Mouse (Mus musculus) ES-E14 (cell line): ENCODE measurements at regions not wholly inside any gene's neighbourhood (a gene's known extent, or its start where the extent isn't known, plus 50 kb on each side); places are given as distances from the start of the nearest gene placed in this dataset.
A peak's percentile ranks its signal among the peaks of the same experiment; 100 is the strongest.

Source experiments
- DNase-seq: peaks from one replicate; pipeline ENCODE4 v3.0.0-alpha.2; 2013; ENCODE audit warnings: low read depth, low spot score
- H3K27ac ChIP-seq: 2 replicates; pipeline ENCODE4 v1.5.1; 2012; ENCODE audit warnings: low read depth, mild to moderate bottlenecking, low read length, moderate library complexity, mixed read lengths; ENCODE audit not compliant: poor library complexity, insufficient read depth, severe bottlenecking
- H3K36me3 ChIP-seq: 2 replicates; pipeline ENCODE4 v1.6.1; 2012; ENCODE audit warnings: mild to moderate bottlenecking, low read length, moderate library complexity, mixed read lengths; ENCODE audit not compliant: control insufficient read depth, poor library complexity, insufficient read depth, severe bottlenecking
- H3K4me1 ChIP-seq, 2 experiments: fragments of 150-350 bp in 1 of 2; sonication (generic) in 1 of 2; 2 replicates each; pipeline ENCODE4 v1.6.1; 2012; ENCODE audit warnings: low read length in 2 of 2, mild to moderate bottlenecking in 1 of 2, mixed read lengths in 1 of 2; ENCODE audit not compliant: control insufficient read depth in 2 of 2, insufficient read depth in 2 of 2, poor library complexity in 1 of 2
- H3K4me3 ChIP-seq, 2 experiments: fragments of 150-350 bp in 1 of 2; sonication (generic) in 1 of 2; 2 replicates each; pipeline ENCODE4 v1.5.1; 2012; ENCODE audit warnings: low read length in 2 of 2, low read depth in 1 of 2, mild to moderate bottlenecking in 1 of 2, mixed read lengths in 1 of 2; ENCODE audit not compliant: insufficient read depth in 1 of 2, poor library complexity in 1 of 2, severe bottlenecking in 1 of 2
- H3K9ac ChIP-seq: 2 replicates; pipeline ENCODE4 v1.6.1; 2012; ENCODE audit warnings: low read depth, mild to moderate bottlenecking, low read length, mixed read lengths; ENCODE audit not compliant: poor library complexity, insufficient read depth, severe bottlenecking
- H3K9me3 ChIP-seq: fragments of 150-350 bp; sonication (generic); 2 replicates; pipeline ENCODE4 v1.6.1; 2012; ENCODE audit warnings: low read depth, mild to moderate bottlenecking, low read length; ENCODE audit not compliant: control insufficient read depth, insufficient read depth
- CHD2 ChIP-seq: IDR thresholded peaks from 2 replicates; pipeline ENCODE4 v1.6.1; 2014; ENCODE audit warnings: mild to moderate bottlenecking, low read depth, low read length, inconsistent platforms
- HCFC1 ChIP-seq: IDR thresholded peaks from 2 replicates; pipeline ENCODE4 v1.6.1; 2012; ENCODE audit warnings: low read length, inconsistent platforms, borderline replicate concordance; ENCODE audit not compliant: insufficient read depth
- MAFK ChIP-seq: IDR thresholded peaks from 2 replicates; pipeline ENCODE4 v1.6.1; 2014; ENCODE audit warnings: mild to moderate bottlenecking, low read depth, low read length, inconsistent platforms; ENCODE audit not compliant: insufficient read depth
- ZC3H11A ChIP-seq: IDR thresholded peaks from 2 replicates; pipeline ENCODE4 v1.6.1; 2012; ENCODE audit warnings: low read depth, mild to moderate bottlenecking, inconsistent platforms, low read length, borderline replicate concordance
- ZNF384 ChIP-seq: IDR thresholded peaks from 2 replicates; pipeline ENCODE4 v1.6.1; 2012; ENCODE audit warnings: low read depth, low read length, inconsistent platforms
- in situ Hi-C, 2 experiments: fragments of 600-800 bp; cut with MboI; formaldehyde crosslinking; loops; one replicate each; pipeline ENCODE4 v1.15.1; 2025; ENCODE audit warnings: low sequenced_read_pairs in 2 of 2, inconsistent platforms in 1 of 2; ENCODE audit not compliant: unreplicated experiment in 2 of 2

- DNase-seq: peak; percentile 66
- Histone ChIP-seq H3K36me3 (no peaks in the 10 kb centered on the region), H3K27ac (no peak overlapping the region), H3K4me3 (no peak overlapping the region), H3K4me1 (no peaks in the 10 kb centered on the region), H3K9me3 (no peaks in the 10 kb centered on the region), H3K9ac (no peak overlapping the region)
- no peak for TF ChIP-seq MAFK
- peak; percentile 100 for TF ChIP-seq ZC3H11A
- no peak for TF ChIP-seq HCFC1
- in situ Hi-C loops: loop anchor here (5.0 to 10.0 kb wide), 2 partner anchors 320 to 322 kb away; no protein-coding TSS in a partner anchor
Observed at GRCm38 (mm10) chr3:15194362-15194761, 137.7 kb downstream of the Gm9733 start.

DNA sequence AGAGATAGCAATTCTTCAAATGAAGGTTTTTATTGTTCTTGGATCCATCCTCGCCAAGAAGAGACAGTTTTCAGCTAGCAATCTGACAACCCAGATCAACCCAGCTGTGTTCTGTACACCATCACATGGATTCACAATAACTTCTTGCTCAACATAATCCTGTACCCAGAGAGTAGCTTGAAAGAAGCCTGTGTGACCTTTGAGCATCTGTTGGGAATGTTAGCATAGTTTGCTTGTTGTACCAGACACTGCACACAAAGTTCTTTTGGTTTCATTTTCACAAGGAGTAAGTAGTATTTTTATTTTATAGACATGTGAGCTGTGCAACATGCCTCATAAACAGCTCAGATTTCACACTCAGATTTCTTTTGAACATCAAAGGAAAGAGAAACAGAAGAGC is 136.0 kb downstream of the Gm9733 start:
- TF ChIP-seq CHD2 (no peak), ZC3H11A (no peak), ZNF384 (no peak), HCFC1 (no peak), MAFK (no peak)
- H3K9me3 ChIP-seq: no peaks in the 10 kb centered on the region
- H3K36me3 ChIP-seq: no peaks in the 10 kb centered on the region
- no peaks in the 10 kb centered on the region for H3K4me1 ChIP-seq
- no peak overlapping the region for H3K9ac ChIP-seq
- H3K4me3 ChIP-seq: no peak overlapping the region
- no peak overlapping the region for H3K27ac ChIP-seq
- in situ Hi-C loops: loop anchor here in 1 of 2 experiments (10.0 kb wide), 1 partner anchor 321 kb away; no protein-coding TSS in a partner anchor
- no peak for DNase-seq

DNA sequence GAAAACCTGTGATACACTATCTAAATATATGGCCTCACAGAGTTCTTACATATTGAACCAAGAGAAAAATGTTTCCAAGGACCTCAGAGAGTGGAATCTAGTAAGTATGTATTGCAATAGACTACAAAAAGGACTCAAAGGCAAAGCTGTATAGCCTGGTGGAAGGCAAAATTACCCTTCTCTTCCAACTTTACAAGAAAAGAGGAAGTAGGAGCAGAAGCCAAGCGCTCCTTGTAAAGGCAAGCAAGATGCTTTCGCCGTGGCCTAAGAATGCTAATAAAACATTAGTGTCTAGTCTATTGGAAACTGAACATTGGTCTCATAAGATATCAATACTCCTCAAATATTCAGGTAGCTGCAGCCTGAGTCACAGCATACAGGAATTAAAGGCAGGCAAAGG is 134.0 kb downstream of the Gm9733 start:
- no peaks in the 10 kb centered on the region for H3K9me3 ChIP-seq
- no peak overlapping the region for H3K4me3 ChIP-seq
- no peaks in the 10 kb centered on the region for H3K36me3 ChIP-seq
- no peak overlapping the region for H3K27ac ChIP-seq
- no peak for DNase-seq
- H3K9ac ChIP-seq: no peak overlapping the region
- no peaks in the 10 kb centered on the region for H3K4me1 ChIP-seq
- in situ Hi-C loops: loop anchor here in 1 of 2 experiments (10.0 kb wide), 1 partner anchor 323 kb away; no protein-coding TSS in a partner anchor
- TF ChIP-seq ZC3H11A: no peak
- TF ChIP-seq ZNF384: no peak
- no peak for TF ChIP-seq MAFK
- no peak for TF ChIP-seq CHD2
- TF ChIP-seq HCFC1: no peak

DNA sequence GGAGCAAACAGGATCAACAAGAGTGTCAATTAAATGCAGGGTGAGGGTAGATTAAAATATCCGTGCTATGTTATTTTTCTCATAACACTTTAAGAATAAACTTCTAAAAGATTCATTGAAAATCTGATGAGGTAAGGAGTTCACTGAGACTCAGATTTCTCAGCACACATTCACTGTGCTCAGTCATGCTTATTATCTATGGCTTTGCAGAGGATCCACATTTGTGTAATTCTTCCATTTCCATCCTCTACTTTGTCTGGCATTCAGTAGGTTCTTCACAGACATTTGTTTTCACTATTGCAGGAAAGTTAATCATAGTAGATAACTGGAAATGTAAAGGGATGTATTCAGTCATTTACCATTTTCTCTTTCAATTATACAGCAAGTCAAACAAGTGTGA is 131.8 kb downstream of the Gm9733 start:
- no peak for DNase-seq
- no peak overlapping the region for H3K9ac ChIP-seq
- no peak overlapping the region for H3K27ac ChIP-seq
- no peak overlapping the region for H3K4me3 ChIP-seq
- no peaks in the 10 kb centered on the region for H3K36me3 ChIP-seq
- in situ Hi-C loops: loop anchor here in 1 of 2 experiments (25.0 kb wide), 1 partner anchor 513 kb away; no protein-coding TSS in a partner anchor
- no peaks in the 10 kb centered on the region for H3K4me1 ChIP-seq
- TF ChIP-seq HCFC1 (no peak), ZC3H11A (no peak), ZNF384 (no peak), CHD2 (no peak), MAFK (no peak)
- no peaks in the 10 kb centered on the region for H3K9me3 ChIP-seq

GRCm38 (mm10) chr3:15200990-15201389 is 131.1 kb downstream of the Gm9733 start:
- no peak for DNase-seq
- Histone ChIP-seq H3K4me3 (no peak overlapping the region), H3K36me3 (no peaks in the 10 kb centered on the region), H3K9ac (no peak overlapping the region), H3K9me3 (no peaks in the 10 kb centered on the region), H3K27ac (no peak overlapping the region), H3K4me1 (no peaks in the 10 kb centered on the region)
- in situ Hi-C loops: loop anchor here in 1 of 2 experiments (25.0 kb wide), 1 partner anchor 514 kb away; no protein-coding TSS in a partner anchor
- TF ChIP-seq CHD2 (no peak), MAFK (no peak), ZC3H11A (no peak), HCFC1 (no peak), ZNF384 (no peak)
